Mouse (Mus musculus) G1E (cell line): Measurements from ENCODE around the gene Alpk1. TPM values are rescaled to one million over a fixed set of nuclear protein-coding genes. Genes with fewer than 3 reads are reported as not detected.

Experiments used
- ATAC-seq: 2 replicates; pipeline ENCODE4 v1.8.0; 2016; ENCODE audit warnings: mild to moderate bottlenecking; ENCODE audit not compliant: insufficient number of reproducible peaks, poor library complexity, low FRiP score, severe bottlenecking; ENCODE audit errors: extremely low read depth
- DNase-seq: peaks from one replicate; pipeline ENCODE4 v3.0.0; 2012; ENCODE audit warnings: low spot score
- H3K27me3 ChIP-seq: 2 replicates; pipeline ENCODE4 v1.6.1; 2012; ENCODE audit warnings: mild to moderate bottlenecking, low read length, inconsistent platforms; ENCODE audit not compliant: insufficient read depth
- H3K36me3 ChIP-seq: replicated peaks from 2 replicates; pipeline ENCODE3; 2012; ENCODE audit warnings: mild to moderate bottlenecking, inconsistent platforms
- H3K4me1 ChIP-seq: 2 replicates; pipeline ENCODE4 v1.6.1; 2012; ENCODE audit warnings: low read depth, low read length, inconsistent platforms, mixed read lengths; ENCODE audit not compliant: insufficient read depth
- H3K4me3 ChIP-seq: 2 replicates; pipeline ENCODE4 v1.5.1; 2012; ENCODE audit warnings: low read depth, mild to moderate bottlenecking, inconsistent platforms, low read length, moderate library complexity, mixed read lengths
- H3K9me3 ChIP-seq: replicated peaks from 2 replicates; pipeline ENCODE4 v1.6.1; 2012; ENCODE audit warnings: inconsistent platforms
- CTCF ChIP-seq: IDR thresholded peaks from 2 replicates; pipeline ENCODE4 v1.5.1; 2012; ENCODE audit warnings: low read depth, low read length, inconsistent platforms, mixed read lengths
- GATA1 ChIP-seq: IDR thresholded peaks from 2 replicates; pipeline ENCODE4 v1.6.1; 2012; ENCODE audit warnings: borderline replicate concordance, low read length, inconsistent platforms, mixed read lengths
- GATA2 ChIP-seq: IDR thresholded peaks from 2 replicates; pipeline ENCODE4 v1.6.1; 2012; ENCODE audit warnings: low read depth, low read length, inconsistent platforms, borderline replicate concordance
- POLR2AphosphoS5 ChIP-seq: IDR thresholded peaks from 2 replicates; pipeline ENCODE4 v1.6.1; 2012; ENCODE audit warnings: low read depth, low read length, inconsistent platforms; ENCODE audit not compliant: insufficient replicate concordance
- TAL1 ChIP-seq: conservative IDR thresholded peaks from 2 replicates; pipeline ENCODE4 v1.6.1; 2012; ENCODE audit warnings: low read depth, low read length, inconsistent platforms, mixed read lengths
- polyA plus RNA-seq: library from polyadenylated mRNA; stranded (reverse); fragments of >175 nt; gene quantifications from 2 replicates; pipeline ENCODE4 v1.2.3, GENCODE M21; 2012
- total RNA-seq, 2 experiments: library from RNA; stranded (forward) in 1 of 2; stranded (reverse) in 1 of 2; fragments of 200-1000 nt in 1 of 2; fragments of >200 nt in 1 of 2; fragmentation: Nextera tagmentation in 1 of 2; gene quantifications; 2 replicates each; pipeline ENCODE4 v1.2.3; 2014 to 2017

Gene Alpk1
- total and polyA plus RNA-seq, 3 experiments = 0.01 to 0.11 TPM; not detected in 1

DNA sequence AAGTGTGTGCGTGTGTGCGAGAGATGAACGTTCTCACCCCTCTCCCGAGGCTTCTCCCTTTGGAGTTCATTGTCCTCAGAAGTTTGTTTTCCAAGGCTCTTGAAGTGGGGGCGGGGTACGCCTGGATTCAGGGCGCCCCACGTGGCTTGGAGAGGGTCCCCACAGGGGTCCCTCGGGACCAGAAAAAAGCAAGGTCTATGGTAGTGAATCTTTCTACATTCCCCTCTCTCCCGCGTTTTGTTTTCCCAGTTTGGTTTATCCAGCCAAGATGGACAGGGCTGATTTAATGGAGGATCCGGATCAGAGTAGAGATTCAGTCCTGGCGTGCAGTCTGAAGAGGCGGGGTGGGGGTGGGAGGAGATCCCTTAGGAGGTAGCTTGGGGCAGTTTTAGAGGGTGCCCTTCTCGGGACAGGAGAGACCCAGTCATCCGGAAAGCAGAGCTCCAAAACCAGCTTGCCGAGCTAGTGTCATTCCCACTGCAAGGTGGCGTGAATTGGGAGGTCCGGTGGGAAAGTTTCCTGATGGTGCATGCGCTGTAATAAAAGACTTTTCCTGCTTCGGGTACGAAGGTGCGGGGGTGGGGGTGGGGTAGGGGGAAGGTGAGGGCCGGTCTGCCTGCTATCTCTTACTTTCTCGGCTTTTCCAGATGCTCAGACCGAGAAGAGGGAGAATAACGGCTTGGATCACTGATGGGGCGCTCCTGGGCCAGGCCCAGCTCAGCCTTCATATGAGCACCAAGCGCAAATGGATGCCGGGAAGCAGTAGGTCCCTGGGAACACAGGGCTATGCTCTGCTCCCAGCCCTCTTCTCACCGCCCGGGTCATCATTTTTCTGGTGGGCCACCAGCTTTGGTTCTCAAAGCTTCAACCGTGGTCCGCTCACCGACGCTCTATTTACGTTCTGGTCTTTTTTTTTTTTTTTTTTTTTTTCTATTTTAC, 139.3 kb downstream of the Alpk1 start:
- DNase-seq (no peak), ATAC-seq (no peak)
- Histone ChIP-seq H3K27me3 (peaks cover 53% of the 10 kb centered on the region), H3K4me1 (no peaks in the 10 kb centered on the region), H3K9me3 (no peaks in the 10 kb centered on the region), H3K4me3 (no peak overlapping the region), H3K36me3 (no peaks in the 10 kb centered on the region)
- TF ChIP-seq GATA2 = no peak
- no peak for TF ChIP-seq POLR2AphosphoS5
- TF ChIP-seq TAL1 = no peak
- no peak for TF ChIP-seq CTCF
- no peak for TF ChIP-seq GATA1

DNA sequence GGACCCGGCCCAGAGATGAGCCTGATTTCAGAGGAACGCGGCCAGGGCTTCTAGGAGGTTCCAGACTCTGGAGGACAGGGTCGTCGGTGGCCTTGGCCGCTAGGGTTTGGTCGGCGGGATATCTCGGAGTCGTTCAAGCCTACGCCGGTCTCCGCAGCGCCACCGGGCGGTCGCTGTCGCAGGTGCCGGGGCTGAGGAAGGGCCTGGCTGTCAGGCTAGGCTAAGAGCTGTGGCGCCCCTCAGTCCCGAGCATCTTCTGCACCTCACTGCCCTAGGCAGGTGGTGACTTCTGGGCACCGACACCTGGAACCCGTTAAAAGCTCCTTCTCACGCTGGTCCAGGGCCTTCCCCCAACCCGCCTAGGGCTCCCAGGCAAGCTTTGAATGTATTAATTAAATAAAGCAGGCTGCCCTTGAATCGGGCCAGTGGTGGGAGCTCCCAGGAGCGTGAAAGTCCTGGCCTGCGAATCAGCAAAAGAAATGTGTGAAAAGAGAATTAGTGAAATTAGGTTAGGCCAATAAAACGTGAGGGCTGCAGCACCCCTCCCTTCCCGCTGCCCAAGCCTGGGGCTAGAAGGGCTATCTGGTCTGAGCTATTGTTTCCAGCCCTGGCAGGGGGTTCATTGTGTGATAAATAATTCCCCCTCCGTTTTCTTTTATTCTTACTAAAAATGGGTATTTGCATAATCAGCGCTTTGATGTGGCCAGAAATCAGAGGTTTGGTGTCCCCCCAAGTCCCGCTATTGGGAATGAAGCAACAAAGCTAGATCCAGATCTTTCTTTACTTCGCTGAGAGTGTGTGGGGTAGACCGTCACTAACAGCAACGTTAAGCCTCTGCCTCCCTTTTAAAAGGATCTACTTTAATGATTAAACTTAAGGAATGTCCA, 140.2 kb downstream of the Alpk1 start:
- Histone ChIP-seq H3K27me3 (peaks cover 55% of the 10 kb centered on the region), H3K36me3 (no peaks in the 10 kb centered on the region), H3K9me3 (no peaks in the 10 kb centered on the region), H3K4me3 (no peak overlapping the region), H3K4me1 (no peaks in the 10 kb centered on the region)
- ATAC-seq (no peak), DNase-seq (no peak)
- TF ChIP-seq GATA1 = no peak
- TF ChIP-seq POLR2AphosphoS5 = no peak
- TF ChIP-seq TAL1 = no peak
- no peak for TF ChIP-seq GATA2
- no peak for TF ChIP-seq CTCF

DNA sequence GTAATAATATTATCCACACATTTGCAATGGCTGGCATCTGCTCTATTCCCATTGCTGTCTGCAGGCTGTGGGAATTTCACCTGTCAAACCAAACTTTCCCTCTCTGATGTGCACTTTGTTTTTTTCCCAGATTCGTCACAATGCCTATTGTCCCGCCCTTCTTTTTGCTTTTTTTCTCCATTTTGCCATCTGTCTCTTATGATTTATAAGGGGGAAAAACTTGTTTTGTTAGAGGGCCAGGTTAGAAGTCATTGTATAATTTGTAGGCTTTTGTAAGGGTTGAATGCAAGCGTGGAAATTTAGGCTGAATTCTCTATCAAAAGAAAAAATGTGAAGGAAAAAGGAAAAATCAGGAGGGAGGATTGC, 145.4 kb downstream of the Alpk1 start:
- Histone ChIP-seq H3K4me1 (peaks cover 32% of the 10 kb centered on the region), H3K9me3 (peaks cover 14% of the 10 kb centered on the region), H3K4me3 (no peak overlapping the region), H3K27me3 (peaks cover 77% of the 10 kb centered on the region), H3K36me3 (no peaks in the 10 kb centered on the region)
- ATAC-seq (no peak), DNase-seq (no peak)
- no peak for TF ChIP-seq TAL1

DNA sequence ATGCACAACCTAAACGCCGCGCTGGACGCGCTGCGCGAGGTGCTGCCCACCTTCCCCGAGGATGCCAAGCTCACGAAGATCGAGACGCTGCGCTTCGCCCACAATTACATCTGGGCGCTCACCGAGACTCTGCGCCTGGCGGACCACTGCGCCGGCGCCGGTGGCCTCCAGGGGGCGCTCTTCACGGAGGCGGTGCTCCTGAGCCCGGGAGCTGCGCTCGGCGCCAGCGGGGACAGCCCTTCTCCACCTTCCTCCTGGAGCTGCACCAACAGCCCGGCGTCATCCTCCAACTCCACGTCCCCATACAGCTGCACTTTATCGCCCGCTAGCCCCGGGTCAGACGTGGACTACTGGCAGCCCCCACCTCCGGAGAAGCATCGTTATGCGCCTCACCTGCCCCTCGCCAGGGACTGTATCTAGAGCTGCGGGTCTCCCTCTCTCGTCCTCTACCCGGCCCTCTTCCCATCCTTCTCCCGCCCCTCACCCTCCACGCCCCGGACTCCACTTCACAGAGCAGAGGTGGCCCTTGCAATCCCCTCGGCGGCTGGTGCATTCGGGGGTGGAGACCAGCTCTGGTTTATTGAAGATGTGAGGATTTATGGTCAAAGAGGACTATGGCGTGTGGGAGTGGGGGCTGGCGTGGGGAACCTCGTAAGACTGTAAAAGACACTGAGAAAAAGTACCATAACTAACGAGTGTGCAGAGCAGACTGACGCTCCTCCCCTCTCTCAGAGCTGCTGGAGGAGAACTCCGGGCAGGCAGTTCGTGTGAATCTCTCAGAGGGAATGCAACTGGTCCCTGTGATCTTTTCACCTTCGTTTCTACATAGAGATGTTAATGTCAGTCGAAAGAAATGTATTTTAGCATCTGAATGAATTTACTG, 146.0 kb downstream of the Alpk1 start:
- H3K4me1 ChIP-seq = peaks cover 32% of the 10 kb centered on the region
- DNase-seq = no peak
- TF ChIP-seq TAL1 (no peak), CTCF (peak; percentile 73), GATA1 (no peak), POLR2AphosphoS5 (no peak), GATA2 (no peak)
- H3K27me3 ChIP-seq = peaks cover 75% of the 10 kb centered on the region
- no peaks in the 10 kb centered on the region for H3K36me3 ChIP-seq
- peak overlapping the region; percentile 50; the same call in 1 of the 2 replicates for H3K4me3 ChIP-seq
- no peak for ATAC-seq
- peaks cover 14% of the 10 kb centered on the region for H3K9me3 ChIP-seq

DNA sequence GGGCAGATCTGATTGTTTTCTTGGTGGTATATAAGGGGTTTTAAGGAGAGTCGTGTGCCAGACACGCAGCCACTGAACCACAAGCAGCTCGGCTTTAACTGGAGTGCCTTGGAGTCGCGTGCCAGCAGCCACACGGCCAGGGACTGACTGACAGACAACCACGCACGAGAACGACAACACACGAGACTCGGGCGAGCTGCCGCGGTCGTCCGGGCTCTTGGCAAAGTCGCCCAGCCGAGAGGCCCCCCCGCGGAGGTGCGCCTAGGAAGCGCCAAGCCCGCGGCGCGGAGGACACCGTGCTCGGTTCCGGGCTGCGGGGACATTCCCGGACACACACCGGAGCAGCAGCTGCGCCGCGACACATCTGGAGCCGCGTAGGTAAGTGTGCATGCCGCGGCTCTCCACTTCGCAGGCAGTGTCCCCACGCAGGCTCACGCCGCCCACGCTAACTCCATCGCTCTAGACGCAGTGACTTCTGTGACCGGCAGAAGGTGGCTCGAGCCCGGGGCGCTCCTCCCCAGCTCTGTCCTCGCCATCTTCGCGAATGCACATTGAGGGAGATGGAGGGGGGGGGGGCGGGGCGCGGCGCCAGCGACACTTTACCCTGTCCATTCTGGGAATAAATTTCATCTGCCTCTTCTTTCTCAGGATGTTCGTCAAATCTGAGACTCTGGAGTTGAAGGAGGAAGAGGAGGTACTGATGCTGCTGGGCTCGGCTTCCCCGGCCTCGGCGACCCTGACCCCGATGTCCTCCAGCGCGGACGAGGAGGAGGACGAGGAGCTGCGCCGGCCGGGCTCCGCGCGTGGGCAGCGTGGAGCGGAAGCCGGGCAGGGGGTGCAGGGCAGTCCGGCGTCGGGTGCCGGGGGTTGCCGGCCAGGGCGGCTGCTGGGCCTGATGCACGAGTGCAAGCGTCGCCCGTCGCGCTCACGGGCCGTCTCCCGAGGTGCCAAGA, 147.0 kb downstream of the Alpk1 start, which contains the start of gene Neurog2:
Gene Neurog2 (plus strand): TSS at position 56 of the 953 bp plus-strand sequence.
- H3K9me3 ChIP-seq = peaks cover 14% of the 10 kb centered on the region
- H3K27me3 ChIP-seq = peaks cover 74% of the 10 kb centered on the region
- peak within 1 kb of the TSS; percentile 61; the same call in 1 of the 2 replicates for H3K4me3 ChIP-seq
- ATAC-seq (no peak), DNase-seq (no peak)
- TF ChIP-seq TAL1 = no peak
- TF ChIP-seq CTCF = no peak
- no peak for TF ChIP-seq POLR2AphosphoS5
- TF ChIP-seq GATA2 = no peak
- no peak for TF ChIP-seq GATA1
- H3K4me1 ChIP-seq = peaks cover 39% of the 10 kb centered on the region
- no peaks in the 10 kb centered on the region for H3K36me3 ChIP-seq
